Mouse (Mus musculus): ENCODE data around the gene Tex30. TPM values are rescaled to one million over a fixed set of nuclear protein-coding genes. Genes with fewer than 3 reads are reported as not detected.
"Not testable (repeated sequence)": the region's sequence is repeated elsewhere in the genome, so short reads cannot be mapped to it uniquely, and the experiment has no call there.

Gene Tex30
- total RNA-seq (2021), result 10 to 100 TPM; 17.2 to 20.7 TPM

DNA sequence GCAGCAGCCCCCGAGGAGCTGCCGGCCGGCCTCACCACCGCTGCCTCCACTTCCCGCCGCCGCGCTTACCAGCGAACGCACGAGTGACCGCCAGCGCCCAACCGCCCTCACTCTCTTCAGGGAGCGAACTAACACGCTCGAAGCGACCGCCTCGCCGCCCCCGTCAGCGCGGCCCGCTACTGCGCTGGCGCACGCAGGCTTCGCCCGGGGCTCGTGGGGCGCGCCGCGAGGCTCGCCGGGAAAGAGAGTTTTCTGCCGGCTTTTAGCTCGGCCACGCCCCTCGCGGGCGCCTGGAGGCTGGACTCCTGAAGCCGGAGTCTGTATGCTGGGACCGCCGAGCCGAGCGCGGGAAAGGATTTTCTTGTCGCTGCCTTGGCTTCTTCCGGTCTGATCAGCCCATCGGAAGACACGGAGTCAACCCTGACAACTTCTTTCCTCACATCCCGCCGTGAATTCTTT is at the start of gene Tex30:
Gene Tex30 (minus strand): TSS at position 183 of the 459 bp plus-strand sequence.
- peak; percentile 95 for DNase-seq

GRCm38 (mm10) chr1:44148706-44149105 is 46.5 kb upstream of the Tex30 start:
- no peak for DNase-seq

GRCm38 (mm10) chr1:44147563-44148381 is 45.5 kb upstream of the Tex30 start, which contains the start of gene Ercc5:
Gene Ercc5, plus strand, starts transcription at chr1:44147744.
- peak; percentile 83 for DNase-seq

GRCm38 (mm10) chr1:44142747-44143146 is 40.5 kb upstream of the Tex30 start:
- no peak for DNase-seq

- DNase-seq, result no peak
Measured at GRCm38 (mm10) chr1:44140232-44140631, 38.0 kb upstream of the Tex30 start.

GRCm38 (mm10) chr1:44129929-44130581 is 27.8 kb upstream of the Tex30 start:
- DNase-seq, result no peak

- DNase-seq, result no peak
Measured at GRCm38 (mm10) chr1:44125590-44125989, 23.3 kb upstream of the Tex30 start.

GRCm38 (mm10) chr1:44122256-44122655 is 20.0 kb upstream of the Tex30 start:
- DNase-seq, result no peak

- DNase-seq, result no peak
Measured at GRCm38 (mm10) chr1:44120074-44120406, 17.8 kb upstream of the Tex30 start.

GRCm38 (mm10) chr1:44119201-44120073 is 17.2 kb upstream of the Tex30 start:
- peak; percentile 87 for DNase-seq

- DNase-seq, result peak; percentile 90
Measured at GRCm38 (mm10) chr1:44118239-44119054, 16.2 kb upstream of the Tex30 start, which contains the start of the genes Kdelc1 and Bivm. Gene Kdelc1, minus strand, starts transcription at chr1:44118808. Gene Bivm, plus strand, starts transcription at chr1:44118957.

DNA sequence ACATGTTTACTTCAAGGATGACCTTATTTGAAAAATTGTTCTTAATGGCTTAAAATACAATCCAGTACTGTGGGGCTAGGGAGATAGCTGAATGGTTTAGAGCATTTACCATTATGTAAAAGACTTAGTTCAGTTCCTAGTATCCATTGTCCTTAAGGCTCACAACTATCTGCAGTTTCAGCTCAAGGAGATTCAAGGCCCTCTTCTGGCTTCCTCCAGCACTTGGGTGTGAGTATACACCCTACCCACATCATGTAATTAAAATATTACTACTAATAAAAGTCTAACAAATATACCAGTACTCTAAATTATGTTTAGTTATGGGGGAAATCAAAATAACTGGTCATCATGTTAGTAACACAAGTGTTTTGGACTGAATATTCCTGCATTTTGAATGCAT is 15.3 kb upstream of the Tex30 start:
- DNase-seq, result no peak

DNA sequence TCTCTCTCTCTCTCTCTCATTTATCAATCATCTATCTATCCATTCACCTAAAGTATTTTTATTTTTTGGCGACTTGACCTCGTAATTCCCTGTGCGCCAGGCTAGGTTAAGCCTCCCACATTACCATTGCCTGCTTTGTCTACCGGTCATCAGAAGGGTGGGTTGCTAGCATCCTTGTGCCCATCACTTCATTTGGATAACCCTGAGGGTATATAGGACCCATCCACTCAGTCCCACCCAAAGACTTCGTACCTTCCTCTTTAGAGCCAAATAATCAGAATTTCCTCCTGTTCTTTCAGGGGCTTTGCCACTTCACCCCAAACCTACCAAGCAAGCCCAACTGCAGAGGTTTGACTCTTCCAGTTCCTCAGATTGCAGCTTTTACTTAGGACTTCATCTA is 698 bp upstream of the Tex30 start:
- DNase-seq, result no peak

GRCm38 (mm10) chr1:44101448-44102225 is 604 bp downstream of the Tex30 start:
- peak; percentile 31 for DNase-seq

- peak; percentile 54 for DNase-seq
Measured at GRCm38 (mm10) chr1:44064625-44065024, 37.6 kb downstream of the Tex30 start.

DNA sequence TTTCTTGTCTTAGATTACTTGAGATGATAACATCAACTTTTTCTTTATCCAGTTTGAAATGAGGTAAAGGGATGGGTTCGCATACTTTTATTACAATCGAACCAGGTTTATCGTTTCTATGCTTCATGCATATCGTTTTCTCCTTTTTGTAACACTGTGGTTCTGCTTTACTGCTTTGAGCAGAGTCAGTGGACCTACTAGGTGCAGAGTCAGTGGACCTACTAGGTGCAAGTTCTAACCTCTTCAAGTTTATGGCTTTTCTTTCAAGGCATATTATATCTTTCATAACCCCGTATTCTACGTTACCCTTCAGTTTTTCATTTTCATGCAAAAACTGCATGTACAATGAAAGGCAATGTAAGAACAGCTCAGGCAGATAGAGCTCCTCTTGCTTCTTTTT is 38.8 kb downstream of the Tex30 start:
- no peak for DNase-seq

GRCm38 (mm10) chr1:44061836-44062235 is 40.4 kb downstream of the Tex30 start, which contains the start of gene Gm8251:
Gene Gm8251, minus strand, starts transcription at chr1:44061936.
- DNase-seq, result no peak

- DNase-seq, result no peak
Measured at GRCm38 (mm10) chr1:44057805-44058204, 44.4 kb downstream of the Tex30 start.

DNA sequence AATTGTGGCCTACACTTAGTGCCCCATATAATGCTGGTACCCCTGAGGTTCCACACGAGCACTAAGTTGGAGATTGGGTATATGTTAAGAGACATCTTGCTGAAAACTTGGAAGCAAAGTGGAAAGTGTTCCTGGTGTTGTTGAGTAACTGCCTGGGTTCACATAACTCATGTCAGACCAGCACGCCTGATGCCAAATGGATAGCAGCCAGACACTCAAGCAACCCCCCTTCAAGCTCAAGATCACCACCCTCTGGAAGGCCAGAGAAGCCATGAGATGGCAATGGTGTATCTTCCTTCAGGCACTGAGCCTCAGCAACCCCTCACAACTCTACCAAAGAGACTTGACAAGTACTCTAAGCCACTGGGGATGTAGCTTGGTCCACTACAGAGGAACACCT is 55.7 kb downstream of the Tex30 start:
- no peak for DNase-seq

DNA sequence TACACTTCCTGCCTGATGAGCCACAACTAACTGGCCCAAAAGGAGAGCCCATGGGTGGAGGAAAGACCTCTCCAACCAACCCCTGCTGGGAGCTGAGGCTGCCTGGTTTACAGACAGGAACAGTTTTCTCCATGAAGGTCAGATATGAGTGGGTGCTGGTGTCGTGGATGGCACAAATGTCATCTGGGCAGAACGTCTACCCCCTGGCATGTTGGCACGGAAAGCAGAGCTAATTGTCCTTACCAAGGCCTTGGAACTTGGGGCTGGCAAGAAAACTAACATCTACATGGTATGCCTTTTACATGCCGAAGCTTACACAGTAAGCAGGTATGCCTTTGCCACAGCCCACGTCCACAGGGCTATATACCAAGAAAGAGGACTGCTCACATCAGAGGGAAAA is 56.6 kb downstream of the Tex30 start:
- not testable (repeated sequence) for DNase-seq

GRCm38 (mm10) chr1:44042555-44042915 is 59.7 kb downstream of the Tex30 start:
- DNase-seq, result no peak

All from heart, postnatal 4 days (tissue).